ENCODE assay signal across 8 mouse cellular contexts in genomic region chr1:176999011-176999410, GRCm38 (mm10).
DNase-seq lines count a peak whose midpoint lies in the region; ATAC-seq and TF ChIP-seq lines count a peak whose summit lies in the region.

No protein-coding gene starts in this region.

- intact Hi-C loops in left cerebral cortex, adult 2 months (cut with DNase I): loop anchor here (5.0 kb wide), 2 partner anchors 117 to 188 kb away; no protein-coding TSS in a partner anchor
- intact Hi-C loops in left cerebral cortex, postnatal 25 days (cut with DNase I): loop anchor here (5.0 kb wide), 1 partner anchor 188 kb away; no protein-coding TSS in a partner anchor

- no peaks in the 10 kb centered on the region for H3K36me3 ChIP-seq in forebrain, embryonic 10.5 days (replicated peaks)
- H3K36me3 ChIP-seq in limb, embryonic 14.5 days (ENCODE audit: control insufficient read depth, insufficient read depth, low read length): no peaks in the 10 kb centered on the region
- H3K36me3 ChIP-seq in thymus, adult 2 months (ENCODE audit: control insufficient read depth, insufficient read depth, low read length): no peaks in the 10 kb centered on the region
- no peaks in the 10 kb centered on the region for H3K36me3 ChIP-seq in heart, embryonic 10.5 days

- TF ChIP-seq POLR2A in limb, embryonic 14.5 days (IDR thresholded peaks at IDR 0.05; ENCODE audit: borderline replicate concordance, extremely low read depth, insufficient read depth, insufficient read length): no peak
- no peak for TF ChIP-seq POLR2A in thymus, adult 2 months (IDR thresholded peaks at IDR 0.05; ENCODE audit: control insufficient read depth, extremely low read depth, insufficient read depth, low read length, poor library complexity)

- peaks cover 95% of the 10 kb centered on the region for H3K4me1 ChIP-seq in forebrain, embryonic 10.5 days
- H3K4me1 ChIP-seq in limb, embryonic 14.5 days (ENCODE audit: control insufficient read depth, insufficient read depth, low read length): peaks cover 19% of the 10 kb centered on the region
- H3K4me1 ChIP-seq in thymus, adult 2 months (replicated peaks; ENCODE audit: control insufficient read depth, insufficient read depth, low read length): peaks cover 33% of the 10 kb centered on the region
- peaks cover 43% of the 10 kb centered on the region for H3K4me1 ChIP-seq in heart, embryonic 10.5 days

- H3K9ac ChIP-seq in limb, embryonic 14.5 days (ENCODE audit: low read depth, low read length, severe bottlenecking): no peak overlapping the region

- peak; percentile 39; the same call in 1 of the 2 replicates for ATAC-seq in limb, embryonic 14.5 days (ENCODE audit: low FRiP score, low read depth)

- peak; percentile 38 for TF ChIP-seq CTCF in left cerebral cortex, adult 2 months (IDR thresholded peaks at IDR 0.05)
- no peak for TF ChIP-seq CTCF in thymus, adult 2 months (IDR thresholded peaks at IDR 0.05; ENCODE audit: borderline replicate concordance, control insufficient read depth, extremely low read depth, insufficient read depth, low read length, poor library complexity)

- no peak overlapping the region for H3K4me2 ChIP-seq in limb, embryonic 14.5 days (replicated peaks; ENCODE audit: low read depth, low read length, severe bottlenecking)

- no peak for DNase-seq in left cerebral cortex, adult 2 months (ENCODE audit: extremely low spot score in 1 of 2, low spot score in 2 of 2)
- no peak for DNase-seq in left cerebral cortex, postnatal 25 days (ENCODE audit: low spot score in 2 of 2)
- DNase-seq in forebrain, embryonic 10.5 days (ENCODE audit: extremely low spot score, low spot score): peak; percentile 69
- DNase-seq in limb, embryonic 14.5 days (ENCODE audit: low spot score): peak; percentile 59
- DNase-seq in skeletal muscle tissue, adult 2 months (ENCODE audit: low read depth, low spot score): peak; percentile 21
- DNase-seq in thymus, adult 2 months: no peak
- DNase-seq in heart, embryonic 10.5 days (ENCODE audit: low spot score): no peak
- DNase-seq in thymus, postnatal 4 days: no peak

- no peak overlapping the region; the same call in 1 of the 2 replicates for H3K27ac ChIP-seq in left cerebral cortex, adult 2 months
- H3K27ac ChIP-seq in forebrain, embryonic 10.5 days: peak overlapping the region; percentile 91
- no peak overlapping the region for H3K27ac ChIP-seq in limb, embryonic 14.5 days (replicated peaks; ENCODE audit: low read depth, low read length)
- no peak overlapping the region for H3K27ac ChIP-seq in thymus, adult 2 months (ENCODE audit: control insufficient read depth, insufficient read depth, low read length)
- no peak overlapping the region for H3K27ac ChIP-seq in heart, embryonic 10.5 days

- WGBS in forebrain, embryonic 10.5 days: 30% methylated on average over 6 of the region's 6 CpGs
- WGBS in limb, embryonic 14.5 days: 18% methylated on average over 6 of the region's 6 CpGs
- WGBS in thymus, adult 2 months: 87% methylated on average over 6 of the region's 6 CpGs
- WGBS in heart, embryonic 10.5 days: 60% methylated on average over 6 of the region's 6 CpGs

- H3K27me3 ChIP-seq in forebrain, embryonic 10.5 days (ENCODE audit: poor library complexity, severe bottlenecking): peaks cover 12% of the 10 kb centered on the region
- no peaks in the 10 kb centered on the region for H3K27me3 ChIP-seq in limb, embryonic 14.5 days (ENCODE audit: control insufficient read depth, insufficient read depth, low read length)
- H3K27me3 ChIP-seq in thymus, adult 2 months (ENCODE audit: control insufficient read depth, insufficient read depth, low read length): no peaks in the 10 kb centered on the region
- H3K27me3 ChIP-seq in heart, embryonic 10.5 days (ENCODE audit: insufficient read depth, poor library complexity, severe bottlenecking): no peaks in the 10 kb centered on the region; the same call in 1 of the 2 replicates

- H3K9me3 ChIP-seq in forebrain, embryonic 10.5 days: no peaks in the 10 kb centered on the region
- no peaks in the 10 kb centered on the region for H3K9me3 ChIP-seq in limb, embryonic 14.5 days (ENCODE audit: control insufficient read depth, low read length)
- H3K9me3 ChIP-seq in heart, embryonic 10.5 days: no peaks in the 10 kb centered on the region

- H3K4me3 ChIP-seq in left cerebral cortex, adult 2 months: no peak overlapping the region
- no peak overlapping the region for H3K4me3 ChIP-seq in forebrain, embryonic 10.5 days
- H3K4me3 ChIP-seq in limb, embryonic 14.5 days (replicated peaks; ENCODE audit: low read length): no peak overlapping the region
- H3K4me3 ChIP-seq in thymus, adult 2 months (ENCODE audit: control insufficient read depth, insufficient read depth, low read length): no peak overlapping the region
- H3K4me3 ChIP-seq in heart, embryonic 10.5 days: no peak overlapping the region

Comparison
In these comparisons a context has a peak if more than half of its experiments do, and no peak if none do; other contexts are left out.
1. DNase-seq: peak in forebrain, embryonic 10.5 days (single experiment), limb, embryonic 14.5 days (single experiment) and skeletal muscle tissue, adult 2 months (single experiment); none in left cerebral cortex, adult 2 months (0 of 2), left cerebral cortex, postnatal 25 days (0 of 2), thymus, adult 2 months (single experiment), heart, embryonic 10.5 days (single experiment) and thymus, postnatal 4 days (single experiment).